Mouse (Mus musculus): ENCODE data around the gene Lman2l. TPM values are rescaled to one million over a fixed set of nuclear protein-coding genes. Genes with fewer than 3 reads are reported as not detected.

The Lman2l gene
- total RNA-seq (2021), result 10 to 100 TPM; 37.4 to 41.7 TPM
- long read RNA-seq, experiment 1, transcript Lman2l-204 (8 exons, 3,378 nt), result minor isoform, 11 of 59 reads
- long read RNA-seq, experiment 1, transcript Lman2l-202 (9 exons, 2,290 nt), result major isoform, 32 of 59 reads
- long read RNA-seq, experiment 1, partial matches to known transcripts, result 1 of 59 reads
- long read RNA-seq, experiment 1, other reads (novel, unspliced or antisense), result 15 of 59 reads
- long read RNA-seq, experiment 2, transcript Lman2l-202 (9 exons, 2,290 nt), result major isoform, 38 of 58 reads
- long read RNA-seq, experiment 2, transcript Lman2l-204 (8 exons, 3,378 nt), result minor isoform, 8 of 58 reads
- long read RNA-seq, experiment 2, partial matches to known transcripts, result 1 of 58 reads
- long read RNA-seq, experiment 2, other reads (novel, unspliced or antisense), result 11 of 58 reads

- intact Hi-C loops (cut with DNase I), result loop anchor here (2.0 kb wide), 1 partner anchor 26 kb away; the partner anchor contains the start of gene Cnnm4
- peak; percentile 97 to 99 for DNase-seq (ENCODE audit: low spot score in 2 of 2)
These were observed at the start of gene Lman2l for GRCm38 (mm10) chr1:36444471-36445464. TSS of gene Lman2l (minus strand) at chr1:36445271.

DNA sequence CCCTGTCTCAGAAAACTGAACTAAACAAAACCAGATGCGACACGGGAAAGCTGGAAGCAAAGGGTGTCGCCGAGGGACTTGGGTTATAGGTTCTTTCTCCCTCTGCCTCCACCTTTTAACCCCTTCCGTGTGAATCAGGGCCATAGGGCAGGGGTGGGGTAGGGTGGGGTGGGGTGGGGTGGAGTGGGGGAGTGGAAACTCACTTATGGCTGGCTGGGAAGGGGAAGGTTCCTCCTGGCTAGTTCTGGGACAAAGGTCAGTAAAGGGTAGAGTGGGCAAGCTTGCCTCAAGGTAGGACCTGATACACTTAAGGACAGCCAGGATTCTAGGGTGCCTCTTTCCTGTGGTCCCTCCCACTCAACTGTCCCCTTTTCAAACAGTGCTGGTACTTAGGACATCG is 48.2 kb upstream of the Lman2l start:
- intact Hi-C loops (cut with DNase I), result no loop called here
- no peak for DNase-seq (ENCODE audit: low spot score in 2 of 2)

GRCm38 (mm10) chr1:36492416-36493139 is 47.5 kb upstream of the Lman2l start:
- DNase-seq (ENCODE audit: low spot score in 2 of 2), result no peak
- intact Hi-C loops (cut with DNase I), result no loop called here

- intact Hi-C loops (cut with DNase I), result no loop called here
- no peak for DNase-seq (ENCODE audit: low spot score in 2 of 2)
These were observed 44.6 kb upstream of the Lman2l start for GRCm38 (mm10) chr1:36489661-36490060.

DNA sequence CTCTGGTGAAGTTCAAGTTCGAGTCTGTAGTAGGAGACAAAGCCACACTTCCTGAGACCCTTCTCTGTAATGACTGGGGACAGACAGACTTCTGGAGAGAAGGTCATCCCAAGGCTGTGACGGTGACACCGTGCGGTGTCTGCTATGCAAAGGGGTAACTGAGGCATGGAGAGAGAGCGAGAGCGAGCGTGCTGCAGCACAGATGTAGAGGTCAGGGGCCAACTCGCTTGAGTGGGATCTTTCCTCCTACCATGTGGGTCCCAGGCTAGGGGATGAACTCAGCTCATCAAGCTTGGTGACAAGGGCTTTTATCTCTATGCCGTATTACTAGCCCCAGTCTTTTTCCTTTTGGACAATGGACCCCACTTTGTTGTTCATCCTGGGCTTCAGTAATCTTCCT is 42.0 kb upstream of the Lman2l start:
- no peak for DNase-seq (ENCODE audit: low spot score in 2 of 2)
- intact Hi-C loops (cut with DNase I), result no loop called here

DNA sequence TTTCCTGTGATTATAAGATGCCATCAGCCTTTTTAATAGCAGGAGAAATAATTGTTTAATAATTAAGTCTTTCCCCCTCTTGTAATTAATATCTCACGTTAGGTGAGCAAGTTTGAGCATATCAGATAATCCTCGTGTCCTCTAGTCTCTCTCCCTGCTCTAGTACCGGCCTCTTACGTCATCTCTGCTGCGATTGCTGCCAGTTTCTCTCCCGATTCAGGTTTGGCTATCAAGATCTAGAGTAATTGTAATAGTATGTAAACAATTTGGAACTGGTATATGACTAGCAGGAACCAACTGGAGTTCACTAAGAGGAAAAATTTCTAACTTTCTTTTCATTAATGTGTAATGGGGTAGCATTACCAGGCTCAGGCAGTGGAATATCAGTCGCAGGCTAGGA is 40.0 kb upstream of the Lman2l start:
- intact Hi-C loops (cut with DNase I), result no loop called here
- no peak for DNase-seq (ENCODE audit: low spot score in 2 of 2)

GRCm38 (mm10) chr1:36483825-36484224 is 38.8 kb upstream of the Lman2l start:
- DNase-seq (ENCODE audit: low spot score in 2 of 2), result no peak
- intact Hi-C loops (cut with DNase I), result no loop called here

DNA sequence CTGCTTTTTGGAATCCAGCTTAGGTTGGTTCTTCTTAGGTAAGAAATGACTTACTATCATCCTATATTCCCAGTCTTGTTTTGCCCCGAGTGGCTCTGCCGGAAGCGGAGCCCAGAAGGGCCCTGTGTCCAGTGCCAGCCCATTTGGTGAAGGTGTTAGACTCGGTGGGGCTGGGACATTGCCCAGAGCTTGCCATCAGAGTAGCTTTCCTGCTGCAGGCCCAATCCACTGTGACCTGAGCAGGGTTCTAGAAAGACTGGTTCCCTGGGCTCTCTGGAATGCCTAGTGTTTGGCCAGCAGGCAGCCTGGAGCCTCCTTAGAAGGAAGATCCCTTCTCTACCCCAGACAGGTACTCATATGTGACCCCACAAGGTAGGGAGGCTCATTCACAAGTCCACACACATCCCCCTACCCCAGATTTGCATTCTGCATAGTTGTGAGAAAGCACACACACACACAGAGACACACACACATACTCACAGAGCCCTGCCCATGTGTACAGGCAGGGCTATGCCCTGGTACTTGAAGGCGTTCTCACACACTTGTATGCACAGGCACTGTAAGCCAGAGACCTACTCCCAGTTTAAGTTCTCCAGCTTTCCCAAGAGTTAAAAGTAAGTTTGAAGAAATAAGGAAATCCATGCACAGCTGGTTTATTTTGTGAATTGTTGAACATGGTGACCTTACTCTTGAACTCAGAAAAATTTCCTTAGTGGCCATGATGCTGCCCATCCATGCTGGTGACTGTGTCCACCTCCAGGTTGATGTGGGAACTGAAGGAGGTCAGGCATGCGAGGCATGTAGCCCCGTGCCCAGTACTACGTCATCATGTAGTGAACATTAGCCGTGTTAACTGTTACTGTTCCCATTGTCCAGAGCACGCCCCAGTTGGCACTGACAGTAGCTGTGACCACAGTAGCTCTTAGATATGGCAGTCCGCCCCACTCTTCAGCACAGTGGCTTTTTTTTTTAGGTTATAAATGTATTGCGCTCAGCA is 35.1 kb upstream of the Lman2l start:
- DNase-seq (ENCODE audit: low spot score in 2 of 2), result no peak
- intact Hi-C loops (cut with DNase I), result no loop called here

GRCm38 (mm10) chr1:36478343-36478795 is 33.3 kb upstream of the Lman2l start:
- DNase-seq (ENCODE audit: low spot score in 2 of 2), result no peak
- intact Hi-C loops (cut with DNase I), result no loop called here

DNA sequence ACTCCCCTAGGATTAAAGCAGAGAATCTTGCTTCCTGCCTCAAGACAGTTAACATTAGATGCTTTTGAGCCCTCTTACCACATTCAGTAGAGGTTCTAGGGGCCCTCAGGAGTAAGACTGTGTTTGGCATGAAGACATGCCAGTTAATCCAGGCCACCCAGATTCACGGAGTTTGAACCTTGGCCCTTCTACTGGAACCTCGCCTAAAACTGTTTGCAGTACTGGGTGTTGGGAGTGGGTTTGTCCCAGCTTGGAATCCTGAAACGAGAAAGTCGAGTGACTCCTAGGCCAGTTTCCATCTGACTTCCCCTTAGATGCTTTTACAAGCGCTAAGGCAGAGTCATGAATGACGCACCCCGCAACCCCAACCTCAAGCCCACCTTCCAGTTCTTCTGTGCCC is 31.4 kb upstream of the Lman2l start:
- no peak for DNase-seq (ENCODE audit: low spot score in 2 of 2)
- intact Hi-C loops (cut with DNase I), result no loop called here

DNA sequence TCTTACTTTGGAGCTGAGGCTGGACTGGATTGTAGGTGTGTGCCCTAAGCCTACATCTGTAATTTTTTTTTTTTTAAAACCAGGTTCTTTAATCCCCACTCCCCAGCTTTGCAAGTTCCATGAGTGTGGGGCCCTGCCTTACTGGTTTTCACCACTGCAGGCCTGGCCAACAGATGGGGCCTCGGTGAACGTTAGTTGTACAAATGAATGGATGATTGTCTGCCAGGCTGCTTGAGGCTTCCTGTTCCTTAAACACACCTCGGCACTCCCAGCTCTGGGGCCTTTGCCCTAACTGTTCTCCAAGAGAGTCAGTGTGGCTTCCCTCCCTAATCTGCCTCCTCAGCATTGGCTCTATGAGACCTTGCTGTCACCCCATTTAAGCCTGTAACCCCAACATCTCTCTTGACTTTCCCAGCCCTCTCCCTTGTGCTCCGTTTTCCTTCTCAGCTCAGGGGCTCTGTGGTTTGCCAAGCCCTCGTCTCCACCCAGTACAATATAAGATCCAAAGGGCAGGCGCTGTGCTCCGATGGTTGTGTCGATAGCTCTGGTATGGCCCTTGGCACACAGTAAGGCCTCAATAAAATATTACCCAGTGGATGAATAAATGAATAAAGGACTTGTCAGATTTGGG is 30.5 kb upstream of the Lman2l start:
- intact Hi-C loops (cut with DNase I), result no loop called here

DNA sequence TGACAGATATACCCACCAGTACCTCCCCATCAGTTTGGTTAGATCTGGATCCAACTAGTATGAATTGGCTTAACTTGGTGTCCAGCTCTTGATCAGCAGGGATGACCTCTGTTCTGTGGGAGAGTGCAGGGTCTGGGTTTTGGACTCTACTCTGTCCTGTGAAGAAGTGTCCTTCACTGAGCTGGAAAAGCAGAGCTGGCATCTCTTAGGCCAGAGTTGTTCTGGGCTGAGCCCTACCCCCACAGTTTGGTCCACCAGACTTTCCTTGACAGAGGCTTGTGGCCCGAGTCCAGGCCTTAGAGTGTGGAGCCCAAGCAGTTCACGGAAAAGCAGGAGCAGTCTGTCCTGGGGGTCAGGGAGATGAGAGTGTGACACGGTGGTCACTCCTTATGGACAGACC is 29.6 kb upstream of the Lman2l start:
- DNase-seq (ENCODE audit: low spot score in 2 of 2), result no peak
- intact Hi-C loops (cut with DNase I), result no loop called here

More for the DNA sequence above, 30.5 kb upstream of the Lman2l start:
- no peak for DNase-seq (ENCODE audit: low spot score in 2 of 2)

- no peak for DNase-seq (ENCODE audit: low spot score in 2 of 2)
- intact Hi-C loops (cut with DNase I), result no loop called here
These were observed 28.2 kb upstream of the Lman2l start for GRCm38 (mm10) chr1:36473211-36473780.

DNA sequence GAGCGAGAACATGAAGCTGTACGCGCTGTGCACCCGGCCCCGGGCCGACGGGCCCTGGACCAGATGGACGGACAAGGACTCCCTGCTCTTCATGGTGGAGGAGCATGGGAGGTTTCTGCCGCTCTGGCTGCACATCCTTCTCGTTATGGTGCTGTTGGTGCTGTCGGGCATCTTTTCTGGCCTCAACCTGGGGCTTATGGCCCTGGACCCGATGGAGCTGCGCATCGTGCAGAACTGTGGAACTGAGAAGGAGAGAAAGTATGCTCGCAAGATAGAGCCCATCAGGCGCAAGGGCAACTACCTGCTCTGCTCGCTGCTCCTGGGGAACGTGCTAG is 27.0 kb upstream of the Lman2l start:
- intact Hi-C loops (cut with DNase I), result no loop called here
- no peak for DNase-seq (ENCODE audit: low spot score in 2 of 2)

- peak; percentile 81 to 84 for DNase-seq (ENCODE audit: low spot score in 2 of 2)
- intact Hi-C loops (cut with DNase I), result loop anchor here (2.0 kb wide), 2 partner anchors 27 to 105 kb away; partner anchors contain the start of gene Lman2l
These were observed 26.4 kb upstream of the Lman2l start, which contains the start of gene Cnnm4 for GRCm38 (mm10) chr1:36471181-36472105. TSS of gene Cnnm4 (plus strand) at chr1:36471620.

DNA sequence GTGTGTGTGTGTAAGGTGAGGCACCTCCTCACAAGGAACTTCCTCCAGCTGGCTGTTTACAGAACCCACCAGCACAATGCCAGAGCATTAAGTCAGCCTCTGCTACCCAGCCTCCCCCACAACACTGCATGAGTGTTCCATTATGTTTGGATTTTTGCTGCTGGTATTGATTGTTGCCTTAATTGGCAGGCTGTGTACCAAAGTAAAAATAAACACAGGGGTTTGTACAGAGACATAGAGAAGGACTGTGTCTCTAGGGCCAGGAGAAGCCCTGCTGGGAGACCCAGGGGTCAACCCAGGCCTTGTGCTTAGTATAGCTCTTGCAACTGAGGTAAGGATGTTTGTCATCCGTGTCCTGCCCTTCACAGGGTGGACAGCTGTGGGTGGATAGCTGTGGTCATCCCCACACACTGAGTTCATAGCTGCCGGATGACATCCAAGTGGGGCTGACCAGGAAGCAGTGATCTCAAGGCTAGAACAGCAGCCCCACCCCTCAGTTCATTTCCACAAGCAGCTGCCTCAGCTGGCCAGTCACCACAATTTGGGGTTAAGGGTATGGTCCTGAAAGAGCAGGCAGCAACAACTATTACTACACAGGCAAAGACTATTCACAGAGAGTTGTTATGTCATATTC is 24.9 kb upstream of the Lman2l start:
- DNase-seq (ENCODE audit: low spot score in 2 of 2), result no peak
- intact Hi-C loops (cut with DNase I), result loop anchor here (2.0 kb wide), 2 partner anchors 25 to 103 kb away; partner anchors contain the start of gene Lman2l
